Mouse (Mus musculus) liver, adult 2 months (tissue): ENCODE measurements at regions not wholly inside any gene's neighbourhood (a gene's known extent, or its start where the extent isn't known, plus 50 kb on each side); places are given as distances from the start of the nearest gene placed in this dataset.

Experiments
- CTCF ChIP-seq: fragments of 200-500 bp; IDR thresholded peaks from 2 replicates; pipeline ENCODE4 v1.5.1; 2011; ENCODE audit warnings: low read depth, low read length, control low read depth
- POLR2A ChIP-seq: fragments of 200-500 bp; IDR thresholded peaks from 2 replicates; pipeline ENCODE4 v1.6.1; 2011; ENCODE audit warnings: low read length, control low read depth; ENCODE audit not compliant: insufficient read depth; ENCODE audit errors: extremely low read depth

GRCm38 (mm10) chr10:67819534-67819933 lies 92.9 kb downstream of the Zfp365 start:
- TF ChIP-seq CTCF (no peak), POLR2A (no peak)
